Mouse (Mus musculus): ENCODE data around the gene Rrp7a. TPM values are rescaled to one million over a fixed set of nuclear protein-coding genes. Genes with fewer than 3 reads are reported as not detected.

Rrp7a gene
- total RNA-seq, 1 experiment: 114 TPM

GRCm38 (mm10) chr15:83168875-83169771, 46.5 kb upstream of the Rrp7a start:
- H3K4me1 ChIP-seq (ENCODE audit: control insufficient read depth in 2 of 2, insufficient read depth in 2 of 2, low read length in 2 of 2, poor library complexity in 1 of 2): peaks cover 4 to 23% of the 10 kb centered on the region in 2 experiments; a peak in 3 of 4 replicates
- no peak for DNase-seq (ENCODE audit: low read depth, low spot score)
- H3K9ac ChIP-seq (ENCODE audit: insufficient read depth, low read depth, low read length, poor library complexity, severe bottlenecking): no peak overlapping the region
- no peaks in the 10 kb centered on the region; the same call in 1 of the 2 replicates for H3K36me3 ChIP-seq (ENCODE audit: control insufficient read depth, insufficient read depth, low read length, poor library complexity, severe bottlenecking)
- no peak overlapping the region for H3K27ac ChIP-seq (ENCODE audit: insufficient read depth, low read depth, low read length, poor library complexity, severe bottlenecking)
- H3K4me3 ChIP-seq (ENCODE audit: insufficient read depth in 1 of 2, low read depth in 1 of 2, low read length in 2 of 2, poor library complexity in 1 of 2, severe bottlenecking in 1 of 2): no peak overlapping the region
- in situ Hi-C loops (cut with MboI; ENCODE audit: low sequenced_read_pairs in 2 of 2, unreplicated experiment in 2 of 2): no loop called here
- no peaks in the 10 kb centered on the region for H3K9me3 ChIP-seq (ENCODE audit: control insufficient read depth, insufficient read depth, low read depth, low read length)
- TF ChIP-seq HCFC1 (IDR thresholded peaks at IDR 0.05; ENCODE audit: borderline replicate concordance, insufficient read depth, low read length) (no peak), ZNF384 (IDR thresholded peaks at IDR 0.05; ENCODE audit: low read depth, low read length) (no peak), MAFK (IDR thresholded peaks at IDR 0.05; ENCODE audit: insufficient read depth, low read depth, low read length) (no peak), ZC3H11A (IDR thresholded peaks at IDR 0.05; ENCODE audit: borderline replicate concordance, low read depth, low read length) (no peak), CHD2 (IDR thresholded peaks at IDR 0.05; ENCODE audit: low read depth, low read length) (no peak)

- TF ChIP-seq HCFC1 (IDR thresholded peaks at IDR 0.05; ENCODE audit: borderline replicate concordance, insufficient read depth, low read length) (no peak), MAFK (IDR thresholded peaks at IDR 0.05; ENCODE audit: insufficient read depth, low read depth, low read length) (no peak), ZC3H11A (IDR thresholded peaks at IDR 0.05; ENCODE audit: borderline replicate concordance, low read depth, low read length) (no peak), ZNF384 (IDR thresholded peaks at IDR 0.05; ENCODE audit: low read depth, low read length) (no peak)
- no peaks in the 10 kb centered on the region for H3K9me3 ChIP-seq (ENCODE audit: control insufficient read depth, insufficient read depth, low read depth, low read length)
- no peak overlapping the region for H3K9ac ChIP-seq (ENCODE audit: insufficient read depth, low read depth, low read length, poor library complexity, severe bottlenecking)
- no peak overlapping the region for H3K4me3 ChIP-seq (ENCODE audit: insufficient read depth in 1 of 2, low read depth in 1 of 2, low read length in 2 of 2, poor library complexity in 1 of 2, severe bottlenecking in 1 of 2)
- no peaks in the 10 kb centered on the region; the same call in 1 of the 2 replicates for H3K36me3 ChIP-seq (ENCODE audit: control insufficient read depth, insufficient read depth, low read length, poor library complexity, severe bottlenecking)
- H3K4me1 ChIP-seq (ENCODE audit: control insufficient read depth in 2 of 2, insufficient read depth in 2 of 2, low read length in 2 of 2, poor library complexity in 1 of 2): peaks cover 4 to 23% of the 10 kb centered on the region in 2 experiments; a peak in 3 of 4 replicates
- no peak for DNase-seq (ENCODE audit: low read depth, low spot score)
- in situ Hi-C loops (cut with MboI; ENCODE audit: low sequenced_read_pairs in 2 of 2, unreplicated experiment in 2 of 2): no loop called here
- no peak overlapping the region for H3K27ac ChIP-seq (ENCODE audit: insufficient read depth, low read depth, low read length, poor library complexity, severe bottlenecking)
These were observed 45.7 kb upstream of the Rrp7a start for GRCm38 (mm10) chr15:83168311-83168710.

GRCm38 (mm10) chr15:83167550-83168065, 45.0 kb upstream of the Rrp7a start:
- no peaks in the 10 kb centered on the region for H3K9me3 ChIP-seq (ENCODE audit: control insufficient read depth, insufficient read depth, low read depth, low read length)
- no peak overlapping the region for H3K27ac ChIP-seq (ENCODE audit: insufficient read depth, low read depth, low read length, poor library complexity, severe bottlenecking)
- H3K4me3 ChIP-seq (ENCODE audit: insufficient read depth in 1 of 2, low read depth in 1 of 2, low read length in 2 of 2, poor library complexity in 1 of 2, severe bottlenecking in 1 of 2): no peak overlapping the region
- in situ Hi-C loops (cut with MboI; ENCODE audit: low sequenced_read_pairs in 2 of 2, unreplicated experiment in 2 of 2): no loop called here
- DNase-seq (ENCODE audit: low read depth, low spot score): no peak
- H3K9ac ChIP-seq (ENCODE audit: insufficient read depth, low read depth, low read length, poor library complexity, severe bottlenecking): no peak overlapping the region
- peaks cover 4 to 23% of the 10 kb centered on the region in 2 experiments; a peak in 3 of 4 replicates for H3K4me1 ChIP-seq (ENCODE audit: control insufficient read depth in 2 of 2, insufficient read depth in 2 of 2, low read length in 2 of 2, poor library complexity in 1 of 2)
- peaks cover under 1% of the 10 kb centered on the region; the same call in 1 of the 2 replicates for H3K36me3 ChIP-seq (ENCODE audit: control insufficient read depth, insufficient read depth, low read length, poor library complexity, severe bottlenecking)
- TF ChIP-seq ZC3H11A (IDR thresholded peaks at IDR 0.05; ENCODE audit: borderline replicate concordance, low read depth, low read length) (no peak), CHD2 (IDR thresholded peaks at IDR 0.05; ENCODE audit: low read depth, low read length) (no peak), MAFK (IDR thresholded peaks at IDR 0.05; ENCODE audit: insufficient read depth, low read depth, low read length) (no peak)

GRCm38 (mm10) chr15:83167126-83167525, 44.5 kb upstream of the Rrp7a start:
- H3K4me1 ChIP-seq (ENCODE audit: control insufficient read depth in 2 of 2, insufficient read depth in 2 of 2, low read length in 2 of 2, poor library complexity in 1 of 2): peaks cover 4 to 23% of the 10 kb centered on the region in 2 experiments; a peak in 3 of 4 replicates
- TF ChIP-seq CHD2 (IDR thresholded peaks at IDR 0.05; ENCODE audit: low read depth, low read length) (no peak), ZNF384 (IDR thresholded peaks at IDR 0.05; ENCODE audit: low read depth, low read length) (no peak), HCFC1 (IDR thresholded peaks at IDR 0.05; ENCODE audit: borderline replicate concordance, insufficient read depth, low read length) (no peak), ZC3H11A (IDR thresholded peaks at IDR 0.05; ENCODE audit: borderline replicate concordance, low read depth, low read length) (no peak), MAFK (IDR thresholded peaks at IDR 0.05; ENCODE audit: insufficient read depth, low read depth, low read length) (no peak)
- H3K4me3 ChIP-seq (ENCODE audit: insufficient read depth in 1 of 2, low read depth in 1 of 2, low read length in 2 of 2, poor library complexity in 1 of 2, severe bottlenecking in 1 of 2): no peak overlapping the region
- H3K9ac ChIP-seq (ENCODE audit: insufficient read depth, low read depth, low read length, poor library complexity, severe bottlenecking): no peak overlapping the region
- no peak overlapping the region for H3K27ac ChIP-seq (ENCODE audit: insufficient read depth, low read depth, low read length, poor library complexity, severe bottlenecking)
- in situ Hi-C loops (cut with MboI; ENCODE audit: low sequenced_read_pairs in 2 of 2, unreplicated experiment in 2 of 2): no loop called here
- no peak for DNase-seq (ENCODE audit: low read depth, low spot score)
- peaks cover 3% of the 10 kb centered on the region; the same call in 1 of the 2 replicates for H3K36me3 ChIP-seq (ENCODE audit: control insufficient read depth, insufficient read depth, low read length, poor library complexity, severe bottlenecking)
- H3K9me3 ChIP-seq (ENCODE audit: control insufficient read depth, insufficient read depth, low read depth, low read length): no peaks in the 10 kb centered on the region

Measured in ES-E14 (cell line).